Mouse (Mus musculus) embryonic fibroblast, embryonic 13.5 days (primary cell): ENCODE results near the gene Cpt1b.

ENCODE experiments used
- CTCF ChIP-seq: IDR thresholded peaks from 2 replicates; pipeline ENCODE4 v1.5.1; 2011; ENCODE audit warnings: mild to moderate bottlenecking, control low read depth, low read length, moderate library complexity, borderline replicate concordance; ENCODE audit not compliant: insufficient read depth
- POLR2A ChIP-seq: IDR thresholded peaks from 2 replicates; pipeline ENCODE4 v1.6.1; 2011; ENCODE audit warnings: low read depth, mild to moderate bottlenecking, control low read depth, low read length, moderate library complexity

- TF ChIP-seq CTCF (no peak), POLR2A (no peak)
Measured at GRCm38 (mm10) chr15:89424621-89425020, 1.0 kb downstream of the Cpt1b start.
